Mouse (Mus musculus) E14TG2a.4 (cell line): ENCODE measurements around the gene Vdac1.

Experiments used
- CTCF ChIP-seq: conservative IDR thresholded peaks from 2 replicates; pipeline ENCODE4 v1.5.1; 2014; ENCODE audit warnings: low read length
- NANOG ChIP-seq: IDR thresholded peaks from 2 replicates; pipeline ENCODE4 v1.6.1; 2014; ENCODE audit warnings: borderline replicate concordance, low read length, mixed read lengths

DNA sequence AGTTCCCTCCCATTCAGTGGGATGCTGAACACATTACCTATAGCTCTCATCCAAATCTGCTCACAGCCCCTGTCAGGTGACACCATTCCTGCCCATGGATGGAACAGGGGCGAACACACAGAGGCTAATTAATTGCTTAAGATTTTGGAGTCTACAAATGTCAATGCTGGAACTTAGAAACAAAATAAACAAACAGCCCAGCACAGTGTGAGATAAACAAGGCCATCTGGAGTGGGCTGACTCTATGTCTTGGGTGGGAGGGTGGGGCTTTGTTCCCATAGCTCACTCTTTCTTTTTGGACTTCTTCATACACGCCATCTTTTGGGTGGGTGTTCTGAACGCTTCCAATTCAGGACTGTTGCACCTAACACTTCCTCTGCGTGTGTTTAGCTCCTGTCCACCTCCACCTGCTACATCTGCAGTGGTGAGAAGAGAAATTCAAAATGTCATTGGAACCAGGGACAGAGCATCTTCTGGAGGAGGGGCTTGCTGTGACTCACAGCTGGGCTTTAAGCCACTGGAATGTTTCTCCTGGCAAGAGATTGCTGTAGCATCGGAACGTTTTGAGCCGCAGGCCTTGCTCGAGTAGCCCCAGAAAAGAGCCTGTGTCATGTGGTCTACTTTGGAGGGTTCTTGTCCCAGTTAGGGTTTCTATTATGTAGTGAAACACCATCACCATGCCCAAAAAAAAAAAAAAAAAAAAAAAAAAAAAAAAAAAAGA, 72.6 kb downstream of the Vdac1 start:
- no peak for TF ChIP-seq NANOG
- TF ChIP-seq CTCF, result no peak
